Mouse (Mus musculus) stomach, postnatal 0 days (tissue): ENCODE data around the gene Tex44.

Source experiments
- CTCF ChIP-seq: IDR thresholded peaks from 2 replicates; pipeline ENCODE4 v1.5.1; 2016; ENCODE audit warnings: antibody characterized with exemption, low read depth, mild to moderate bottlenecking, moderate library complexity
- EP300 ChIP-seq: optimal IDR thresholded peaks from 2 replicates; pipeline ENCODE3; 2016; ENCODE audit warnings: antibody characterized with exemption

GRCm38 (mm10) chr1:86430056-86430455, 3.9 kb downstream of the Tex44 start:
- TF ChIP-seq EP300 (no peak), CTCF (peak; percentile 98)
